Mouse (Mus musculus) heart, postnatal 25 days (tissue): ENCODE data around the gene Nhlrc1. TPM values are rescaled to one million over a fixed set of nuclear protein-coding genes. Genes with fewer than 3 reads are reported as not detected.

Experiments
- DNase-seq: peaks from one replicate; pipeline ENCODE4 v3.0.0; 2022; ENCODE audit warnings: low spot score
- intact Hi-C: fragments of 180-260 bp; cut with DNase I; formaldehyde crosslinking; loops from one replicate; pipeline ENCODE4 v1.15.1; 2025
- total RNA-seq, 2 experiments: library from RNA; stranded (reverse); gene quantifications; 2 replicates each; pipeline ENCODE4 v1.2.3; 2021

Gene Nhlrc1
- total RNA-seq, 2 experiments from 2014 or later = 5.6 to 6.2 TPM

GRCm38 (mm10) chr13:47017259-47017658, 2.6 kb upstream of the Nhlrc1 start:
- peak; percentile 17 for DNase-seq
- intact Hi-C loops = loop anchor here (1.0 kb wide), 1 partner anchor 181 kb away; no protein-coding TSS in a partner anchor

- DNase-seq = no peak
- intact Hi-C loops = loop anchor here (2.0 kb wide), 1 partner anchor 34 kb away; no protein-coding TSS in a partner anchor
Measured at GRCm38 (mm10) chr13:47015195-47015501, 498 bp upstream of the Nhlrc1 start.

GRCm38 (mm10) chr13:47013740-47014139, 910 bp downstream of the Nhlrc1 start:
- DNase-seq = no peak
- intact Hi-C loops = loop anchor here (1.0 to 2.0 kb wide), 3 partner anchors 33 to 174 kb away; no protein-coding TSS in a partner anchor

GRCm38 (mm10) chr13:47001590-47001989, 13.1 kb downstream of the Nhlrc1 start:
- intact Hi-C loops = no loop called here
- DNase-seq = no peak

GRCm38 (mm10) chr13:46999498-46999897, 15.2 kb downstream of the Nhlrc1 start:
- DNase-seq = no peak
- intact Hi-C loops = no loop called here

- intact Hi-C loops = no loop called here
- no peak for DNase-seq
Measured at GRCm38 (mm10) chr13:46997355-46997754, 17.3 kb downstream of the Nhlrc1 start.

- intact Hi-C loops = no loop called here
- DNase-seq = no peak
Measured at GRCm38 (mm10) chr13:46993274-46993551, 21.4 kb downstream of the Nhlrc1 start.

- no peak for DNase-seq
- intact Hi-C loops = no loop called here
Measured at GRCm38 (mm10) chr13:46992516-46993273, 22.0 kb downstream of the Nhlrc1 start.

GRCm38 (mm10) chr13:46990376-46991011, 24.2 kb downstream of the Nhlrc1 start:
- no peak for DNase-seq
- intact Hi-C loops = no loop called here

- no peak for DNase-seq
- intact Hi-C loops = no loop called here
Measured at GRCm38 (mm10) chr13:46987941-46988340, 26.7 kb downstream of the Nhlrc1 start.

GRCm38 (mm10) chr13:46986208-46986607, 28.4 kb downstream of the Nhlrc1 start:
- DNase-seq = no peak
- intact Hi-C loops = no loop called here

GRCm38 (mm10) chr13:46983878-46984277, 30.8 kb downstream of the Nhlrc1 start:
- DNase-seq = no peak
- intact Hi-C loops = no loop called here

- intact Hi-C loops = loop anchor here (2.0 kb wide), 1 partner anchor 35 kb away; the partner anchor contains the start of gene Nhlrc1
- peak; percentile 32 for DNase-seq
Measured at GRCm38 (mm10) chr13:46979836-46980490, 34.7 kb downstream of the Nhlrc1 start.

GRCm38 (mm10) chr13:46976532-46976931, 38.1 kb downstream of the Nhlrc1 start:
- DNase-seq = no peak
- intact Hi-C loops = no loop called here

- intact Hi-C loops = no loop called here
- no peak for DNase-seq
Measured at GRCm38 (mm10) chr13:46975930-46976329, 38.7 kb downstream of the Nhlrc1 start.

GRCm38 (mm10) chr13:46975031-46975551, 39.6 kb downstream of the Nhlrc1 start:
- DNase-seq = no peak
- intact Hi-C loops = no loop called here

GRCm38 (mm10) chr13:46970286-46970945, 44.2 kb downstream of the Nhlrc1 start:
- intact Hi-C loops = no loop called here
- no peak for DNase-seq

- DNase-seq = no peak
- intact Hi-C loops = no loop called here
Measured at GRCm38 (mm10) chr13:46968626-46969025, 46.0 kb downstream of the Nhlrc1 start.

- no peak for DNase-seq
- intact Hi-C loops = no loop called here
Measured at GRCm38 (mm10) chr13:46967308-46967707, 47.3 kb downstream of the Nhlrc1 start.
